In genomic region chr10:42277476-42278306, GRCm38 (mm10) we compare ENCODE assay signal across 7 mouse cellular contexts. TPM values are rescaled to one million over a fixed set of nuclear protein-coding genes. Genes with fewer than 3 reads are reported as not detected.
DNase-seq lines count a peak whose midpoint lies in the region; ATAC-seq lines count a peak whose summit lies in the region.

No protein-coding gene starts in this region.

- DNase-seq in adrenal gland, adult 8-10 months = peak; percentile 98
- peak; percentile 96 for DNase-seq in embryo, embryonic 9.5 days (ENCODE audit: extremely low spot score)
- peak; percentile 90 to 98 for DNase-seq in gastrocnemius, postnatal 4 days (ENCODE audit: low spot score in 2 of 2)
- DNase-seq in left cerebral cortex, postnatal 36 days (ENCODE audit: low spot score in 2 of 2) = peak; percentile 99
- peak; percentile 99 for DNase-seq in midbrain, embryonic 11.5 days (ENCODE audit: low spot score, missing footprints)
- peak; percentile 98 for DNase-seq in skeletal muscle tissue, adult 2 months (ENCODE audit: low read depth, low spot score)

- intact Hi-C loops in left cerebral cortex, postnatal 36 days (cut with DNase I) = loop anchor here (5.0 to 10.0 kb wide), 5 partner anchors 250 to 763 kb away; partner anchors contain the start of gene Cd164

- H3K27ac ChIP-seq in intestine, embryonic 16.5 days (ENCODE audit: low read length) = peak overlapping the region; percentile 99
- H3K27ac ChIP-seq in midbrain, embryonic 11.5 days (ENCODE audit: low read depth, low read length) = peak overlapping the region; percentile 92

- H3K4me1 ChIP-seq in intestine, embryonic 16.5 days (ENCODE audit: control insufficient read depth, insufficient read depth, low read length) = peaks cover 23% of the 10 kb centered on the region
- peaks cover 17% of the 10 kb centered on the region for H3K4me1 ChIP-seq in midbrain, embryonic 11.5 days (ENCODE audit: control insufficient read depth, insufficient read depth, low read length)

- H3K27me3 ChIP-seq in intestine, embryonic 16.5 days (replicated peaks; ENCODE audit: control insufficient read depth, insufficient read depth, low read length) = no peaks in the 10 kb centered on the region
- peaks cover 18% of the 10 kb centered on the region for H3K27me3 ChIP-seq in midbrain, embryonic 11.5 days (ENCODE audit: control insufficient read depth, insufficient read depth, low read length)

- peak overlapping the region; percentile 98 for H3K4me2 ChIP-seq in intestine, embryonic 16.5 days (ENCODE audit: low read depth, low read length)
- peak overlapping the region; percentile 98 for H3K4me2 ChIP-seq in midbrain, embryonic 11.5 days

- peak overlapping the region; percentile 82 for H3K4me3 ChIP-seq in intestine, embryonic 16.5 days (ENCODE audit: low read length)
- H3K4me3 ChIP-seq in midbrain, embryonic 11.5 days (ENCODE audit: low read depth, low read length) = peak overlapping the region; percentile 72

- H3K36me3 ChIP-seq in intestine, embryonic 16.5 days (ENCODE audit: control insufficient read depth, insufficient read depth, low read length) = no peaks in the 10 kb centered on the region
- H3K36me3 ChIP-seq in midbrain, embryonic 11.5 days (ENCODE audit: control insufficient read depth, insufficient read depth, low read length) = no peaks in the 10 kb centered on the region

- under 1% methylated on average over 76 of the region's 78 CpGs for WGBS in intestine, embryonic 16.5 days
- WGBS in midbrain, embryonic 11.5 days = under 1% methylated on average over 76 of the region's 78 CpGs

- no peaks in the 10 kb centered on the region for H3K9me3 ChIP-seq in intestine, embryonic 16.5 days (ENCODE audit: control insufficient read depth, low read length)
- no peaks in the 10 kb centered on the region for H3K9me3 ChIP-seq in midbrain, embryonic 11.5 days (ENCODE audit: control insufficient read depth, low read length)

- peak overlapping the region; percentile 93 for H3K9ac ChIP-seq in intestine, embryonic 16.5 days (ENCODE audit: low read depth, low read length)
- peak overlapping the region; percentile 80 for H3K9ac ChIP-seq in midbrain, embryonic 11.5 days (ENCODE audit: low read length)

- peak; percentile 89 for ATAC-seq in intestine, embryonic 16.5 days
- peak; percentile 92 for ATAC-seq in midbrain, embryonic 11.5 days (ENCODE audit: low FRiP score)

RNA-seq across cellular contexts. Expression of gene Foxo3, which starts 1.1 kb away (rescaled TPM):
- total RNA-seq in adrenal gland, adult 8-10 months (2022) = 10 to 100 TPM; 57.7 to 70.0 (median 65.4) TPM
- 10 to 100 TPM; 43.8 to 46.4 TPM for total RNA-seq in gastrocnemius, postnatal 4 days (2021)
- polyA plus RNA-seq in intestine, embryonic 16.5 days (2015; fragmentation: Nextera tagmentation; extraction: Ambion mirVana) = 4.8 and 5.6 TPM in 2 replicates
- total RNA-seq in left cerebral cortex, postnatal 36 days (2021) = 10 to 100 TPM; 73.1 to 78.6 TPM
- polyA plus RNA-seq in midbrain, embryonic 11.5 days (2014; fragmentation: Nextera tagmentation; extraction: Ambion mirVana) = 4.0 and 4.6 TPM in 2 replicates

Comparison
In these comparisons a context has a peak if more than half of its experiments do, and no peak if none do; other contexts are left out.
1. Peak in every context shown above with its lines: DNase-seq, ATAC-seq, H3K4me3 ChIP-seq and H3K27ac ChIP-seq.